ENCODE assay signal across 13 mouse cellular contexts in the genomic region with DNA sequence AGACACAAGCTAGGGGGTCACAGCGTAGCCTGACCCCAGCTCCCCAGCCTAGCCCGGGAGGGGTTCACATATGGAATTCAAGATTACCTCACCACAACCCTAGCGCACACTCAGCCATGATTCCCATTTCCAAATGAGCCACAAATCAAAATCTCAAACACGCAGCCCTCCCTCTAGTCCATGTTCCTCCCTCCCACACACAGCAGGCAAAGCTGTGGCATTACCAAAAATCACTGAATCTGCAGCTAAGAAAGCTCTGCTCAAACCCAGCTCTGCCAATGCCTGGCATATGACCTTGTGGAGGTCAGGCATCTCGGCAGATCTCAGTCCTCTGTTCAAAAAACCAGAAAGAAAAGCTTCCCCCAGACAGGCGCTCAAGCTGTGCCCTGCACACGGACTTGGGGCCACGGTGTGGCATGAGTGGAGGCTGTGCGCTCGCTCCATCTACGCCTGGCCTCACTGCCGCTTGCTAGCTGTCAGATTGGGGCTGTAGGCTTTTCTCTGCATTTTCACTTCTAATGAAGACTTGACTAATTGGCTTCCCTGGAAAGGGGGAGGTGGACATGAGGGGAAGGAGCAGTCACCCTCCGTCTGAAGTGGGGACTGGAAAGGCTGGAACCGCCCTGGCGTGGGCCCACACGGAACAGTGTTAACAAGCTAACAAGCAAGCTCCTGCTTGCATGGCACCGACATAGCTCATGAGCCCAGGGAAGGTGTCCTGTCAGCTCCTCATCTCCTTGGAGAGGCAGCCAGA. TPM values are rescaled to one million over a fixed set of nuclear protein-coding genes. Genes with fewer than 3 reads are reported as not detected.
DNase-seq lines count a peak whose midpoint lies in the region; ATAC-seq lines count a peak whose summit lies in the region.
"Had no signal": no experiment of that assay in that cellular context is flagged by ENCODE, and none has a peak within 500 bp of the region (broad histone marks: within the 10 kb centered on the region; RNA-seq: fewer than 3 reads in every experiment).

No protein-coding gene starts in this region.

- WGBS in forebrain, embryonic 12.5 days, result 25% methylated on average over 17 of the region's 17 CpGs
- 27% methylated on average over 17 of the region's 17 CpGs for WGBS in forebrain, embryonic 11.5 days
- WGBS in forebrain, embryonic 15.5 days, result 27% methylated on average over 17 of the region's 17 CpGs
- WGBS in midbrain, embryonic 12.5 days, result 32% methylated on average over 17 of the region's 17 CpGs

- H3K4me2 ChIP-seq in forebrain, embryonic 12.5 days, result no peak overlapping the region
- H3K4me2 ChIP-seq in forebrain, embryonic 11.5 days (ENCODE audit: low read depth, low read length, severe bottlenecking), result no peak overlapping the region
- no peak overlapping the region for H3K4me2 ChIP-seq in forebrain, embryonic 15.5 days (replicated peaks)
- no peak overlapping the region for H3K4me2 ChIP-seq in midbrain, embryonic 12.5 days (replicated peaks)
- H3K4me2 ChIP-seq: neural tube, embryonic 15.5 days had no signal

- intact Hi-C loops in left cerebral cortex, postnatal 25 days (cut with DNase I), result no loop called here

- H3K9ac ChIP-seq in forebrain, embryonic 12.5 days, result peak overlapping the region; percentile 5; the same call in 1 of the 2 replicates
- H3K9ac ChIP-seq in forebrain, embryonic 11.5 days (ENCODE audit: low read length), result no peak overlapping the region
- H3K9ac ChIP-seq in forebrain, embryonic 15.5 days (replicated peaks), result peak overlapping the region; percentile 25
- peak overlapping the region; percentile 32; the same call in 1 of the 2 replicates for H3K9ac ChIP-seq in midbrain, embryonic 12.5 days (replicated peaks)
- H3K9ac ChIP-seq: neural tube, embryonic 15.5 days had no signal

- H3K27me3 ChIP-seq in forebrain, embryonic 12.5 days, result peaks cover 20% of the 10 kb centered on the region
- 0 out of 2 replicates have a peak, but pooled peaks cover 2% of the 10 kb centered on the region for H3K27me3 ChIP-seq in forebrain, embryonic 11.5 days (ENCODE audit: control insufficient read depth, insufficient read depth, low read length)
- H3K27me3 ChIP-seq in forebrain, embryonic 15.5 days, result no peaks in the 10 kb centered on the region
- H3K27me3 ChIP-seq in midbrain, embryonic 12.5 days, result peaks cover 56% of the 10 kb centered on the region

- peak overlapping the region; percentile 70 for H3K27ac ChIP-seq in forebrain, embryonic 12.5 days
- H3K27ac ChIP-seq in forebrain, embryonic 11.5 days (ENCODE audit: low read depth, low read length), result no peak overlapping the region
- peak overlapping the region; percentile 47 for H3K27ac ChIP-seq in forebrain, embryonic 15.5 days (replicated peaks)
- peak overlapping the region; percentile 42; the same call in 1 of the 2 replicates for H3K27ac ChIP-seq in midbrain, embryonic 12.5 days (replicated peaks)
- H3K27ac ChIP-seq: neural tube, embryonic 15.5 days had no signal

- peaks cover 93% of the 10 kb centered on the region for H3K4me1 ChIP-seq in forebrain, embryonic 12.5 days
- peaks cover 35% of the 10 kb centered on the region for H3K4me1 ChIP-seq in forebrain, embryonic 11.5 days (replicated peaks; ENCODE audit: control insufficient read depth, insufficient read depth, low read length)
- H3K4me1 ChIP-seq in forebrain, embryonic 15.5 days, result peaks cover 80% of the 10 kb centered on the region
- peaks cover 92% of the 10 kb centered on the region for H3K4me1 ChIP-seq in midbrain, embryonic 12.5 days

- no peak overlapping the region for H3K4me3 ChIP-seq in forebrain, embryonic 12.5 days (replicated peaks)
- no peak overlapping the region for H3K4me3 ChIP-seq in forebrain, embryonic 11.5 days (ENCODE audit: low read depth, low read length)
- H3K4me3 ChIP-seq in forebrain, embryonic 15.5 days, result no peak overlapping the region
- no peak overlapping the region for H3K4me3 ChIP-seq in midbrain, embryonic 12.5 days
- H3K4me3 ChIP-seq: neural tube, embryonic 15.5 days had no signal

- no peak for ATAC-seq in forebrain, embryonic 12.5 days (ENCODE audit: low FRiP score)
- no peak for ATAC-seq in forebrain, embryonic 11.5 days (replicated peaks; ENCODE audit: low FRiP score)
- ATAC-seq in forebrain, embryonic 15.5 days (replicated peaks), result no peak
- ATAC-seq in midbrain, embryonic 12.5 days (ENCODE audit: low FRiP score, low read depth), result no peak

- DNase-seq in forebrain, embryonic 11.5 days (ENCODE audit: low spot score), result no peak
- DNase-seq in left cerebral cortex, postnatal 25 days (ENCODE audit: low spot score in 2 of 2), result peak; percentile 52 to 75
- DNase-seq in left cerebral cortex, adult 18-20 months (ENCODE audit: low spot score in 2 of 2), result no peak
- DNase-seq in gastrocnemius, adult 8-10 months (ENCODE audit: low spot score in 2 of 2), result no peak
- no peak for DNase-seq in frontal cortex, postnatal 10 days (ENCODE audit: low spot score in 2 of 2)
- DNase-seq: B cell, adult 2 months; heart, postnatal 4 days; kidney, adult 2 months; lung, adult 18-20 months had no signal

- no peaks in the 10 kb centered on the region for H3K9me3 ChIP-seq in forebrain, embryonic 12.5 days
- H3K9me3 ChIP-seq in forebrain, embryonic 11.5 days (ENCODE audit: control insufficient read depth, low read length), result no peaks in the 10 kb centered on the region
- H3K9me3 ChIP-seq in forebrain, embryonic 15.5 days, result no peaks in the 10 kb centered on the region
- no peaks in the 10 kb centered on the region for H3K9me3 ChIP-seq in midbrain, embryonic 12.5 days
- H3K9me3 ChIP-seq: neural tube, embryonic 15.5 days had no signal

- H3K36me3 ChIP-seq in forebrain, embryonic 12.5 days (replicated peaks), result no peaks in the 10 kb centered on the region
- no peaks in the 10 kb centered on the region for H3K36me3 ChIP-seq in forebrain, embryonic 11.5 days (ENCODE audit: control insufficient read depth, insufficient read depth, low read length)
- H3K36me3 ChIP-seq in forebrain, embryonic 15.5 days, result no peaks in the 10 kb centered on the region
- no peaks in the 10 kb centered on the region for H3K36me3 ChIP-seq in midbrain, embryonic 12.5 days
- H3K36me3 ChIP-seq: neural tube, embryonic 15.5 days had no signal

RNA-seq across cellular contexts. Expression of a gene that starts 15.6 kb away (rescaled TPM):
- 5.2 and 5.7 TPM in 2 replicates for polyA plus RNA-seq in forebrain, embryonic 12.5 days (2016; fragmentation: Nextera tagmentation; extraction: Ambion mirVana)
- polyA plus RNA-seq in forebrain, embryonic 11.5 days (2014; fragmentation: Nextera tagmentation; extraction: Ambion mirVana), result 3.2 and 3.7 TPM in 2 replicates
- total RNA-seq in left cerebral cortex, postnatal 25 days (2021), result 100 to 1,000 TPM; 323 to 339 TPM
- total RNA-seq in left cerebral cortex, adult 18-20 months (2021), result 100 to 1,000 TPM; 246 to 287 TPM
- 10.8 and 11.6 TPM in 2 replicates for polyA plus RNA-seq in forebrain, embryonic 15.5 days (2015; fragmentation: Nextera tagmentation; extraction: Ambion mirVana)
- polyA plus RNA-seq in midbrain, embryonic 12.5 days (2016; fragmentation: Nextera tagmentation; extraction: Ambion mirVana), result 6.5 and 7.3 TPM in 2 replicates
- 1 to 10 TPM; 1.1 to 2.5 (median 1.6) TPM for total RNA-seq in gastrocnemius, adult 8-10 months (2022)

Comparison
In these comparisons a context has a peak if more than half of its experiments do, and no peak if none do; other contexts are left out.
1. DNase-seq: peak in left cerebral cortex, postnatal 25 days (2 of 2); none in forebrain, embryonic 11.5 days (single experiment), left cerebral cortex, adult 18-20 months (0 of 2), gastrocnemius, adult 8-10 months (0 of 2) and frontal cortex, postnatal 10 days (0 of 2).